Mouse (Mus musculus): ENCODE measurements around the gene Sap30bp. TPM values are rescaled to one million over a fixed set of nuclear protein-coding genes. Genes with fewer than 3 reads are reported as not detected.

The Sap30bp gene
- polyA plus RNA-seq, 1 experiment from 2014 or later = 52.2 TPM

- peaks cover 52% of the 10 kb centered on the region for H3K4me1 ChIP-seq
- 78% methylated on average over 6 of the region's 6 CpGs for WGBS
- H3K27me3 ChIP-seq (ENCODE audit: poor library complexity, severe bottlenecking) = peaks cover 16% of the 10 kb centered on the region
These were observed 68.6 kb downstream of the Sap30bp start for GRCm38 (mm10) chr11:116001725-116002124.

GRCm38 (mm10) chr11:116002894-116003293 lies 69.8 kb downstream of the Sap30bp start:
- Histone ChIP-seq H3K27ac (no peak overlapping the region), H3K4me1 (peaks cover 52% of the 10 kb centered on the region), H3K4me3 (no peak overlapping the region), H3K27me3 (ENCODE audit: poor library complexity, severe bottlenecking) (peaks cover 16% of the 10 kb centered on the region), H3K9me3 (no peaks in the 10 kb centered on the region; the same call in 1 of the 2 replicates), H3K36me3 (replicated peaks) (peaks cover 16% of the 10 kb centered on the region)
- WGBS = 83% methylated on average over 3 of the region's 3 CpGs
- no peak for DNase-seq (ENCODE audit: extremely low spot score, low spot score)

More at GRCm38 (mm10) chr11:116001725-116002124, 68.6 kb downstream of the Sap30bp start:
- H3K27ac ChIP-seq = 0 out of 2 replicates have a peak overlapping the region, but pooled peaks have one; percentile 41
- no peaks in the 10 kb centered on the region; the same call in 1 of the 2 replicates for H3K9me3 ChIP-seq
- peaks cover 4% of the 10 kb centered on the region for H3K36me3 ChIP-seq (replicated peaks)
- H3K4me3 ChIP-seq = no peak overlapping the region
- no peak for DNase-seq (ENCODE audit: extremely low spot score, low spot score)

GRCm38 (mm10) chr11:116004186-116004823 lies 71.2 kb downstream of the Sap30bp start:
- no peak for DNase-seq (ENCODE audit: extremely low spot score, low spot score)
- Histone ChIP-seq H3K27me3 (ENCODE audit: poor library complexity, severe bottlenecking) (peaks cover 16% of the 10 kb centered on the region), H3K36me3 (replicated peaks) (peaks cover 30% of the 10 kb centered on the region), H3K4me3 (peak overlapping the region; percentile 55), H3K4me1 (peaks cover 58% of the 10 kb centered on the region), H3K9me3 (no peaks in the 10 kb centered on the region; the same call in 1 of the 2 replicates), H3K27ac (peak overlapping the region; percentile 84)
- WGBS = 40% methylated on average over 8 of the region's 8 CpGs

GRCm38 (mm10) chr11:116004840-116005700 lies 72.0 kb downstream of the Sap30bp start:
- H3K9me3 ChIP-seq = no peaks in the 10 kb centered on the region; the same call in 1 of the 2 replicates
- 6% methylated on average over 54 of the region's 54 CpGs for WGBS
- H3K4me3 ChIP-seq = peak overlapping the region; percentile 55
- H3K27ac ChIP-seq = peak overlapping the region; percentile 84
- peaks cover 54% of the 10 kb centered on the region for H3K4me1 ChIP-seq
- H3K27me3 ChIP-seq (ENCODE audit: poor library complexity, severe bottlenecking) = peaks cover 11% of the 10 kb centered on the region
- peaks cover 38% of the 10 kb centered on the region for H3K36me3 ChIP-seq (replicated peaks)
- DNase-seq (ENCODE audit: extremely low spot score, low spot score) = peak; percentile 82

- H3K27ac ChIP-seq = peak overlapping the region; percentile 84
- peaks cover 46% of the 10 kb centered on the region for H3K36me3 ChIP-seq (replicated peaks)
- H3K27me3 ChIP-seq (ENCODE audit: poor library complexity, severe bottlenecking) = 0 out of 2 replicates have a peak, but pooled peaks cover 7% of the 10 kb centered on the region
- no peaks in the 10 kb centered on the region; the same call in 1 of the 2 replicates for H3K9me3 ChIP-seq
- peak overlapping the region; percentile 55 for H3K4me3 ChIP-seq
- WGBS = 66% methylated on average over 9 of the region's 9 CpGs
- DNase-seq (ENCODE audit: extremely low spot score, low spot score) = no peak
- H3K4me1 ChIP-seq = peaks cover 54% of the 10 kb centered on the region
These were observed 72.8 kb downstream of the Sap30bp start for GRCm38 (mm10) chr11:116005701-116006419.

- Histone ChIP-seq H3K9me3 (no peaks in the 10 kb centered on the region; the same call in 1 of the 2 replicates), H3K4me3 (no peak overlapping the region), H3K36me3 (replicated peaks) (peaks cover 47% of the 10 kb centered on the region), H3K27me3 (ENCODE audit: poor library complexity, severe bottlenecking) (0 out of 2 replicates have a peak, but pooled peaks cover 7% of the 10 kb centered on the region), H3K4me1 (peaks cover 59% of the 10 kb centered on the region), H3K27ac (no peak overlapping the region)
- WGBS = 88% methylated on average over 28 of the region's 28 CpGs
- no peak for DNase-seq (ENCODE audit: extremely low spot score, low spot score)
These were observed 74.2 kb downstream of the Sap30bp start for GRCm38 (mm10) chr11:116007095-116007850.

- H3K36me3 ChIP-seq (replicated peaks) = peaks cover 47% of the 10 kb centered on the region
- WGBS = 91% methylated on average over 11 of the region's 11 CpGs
- DNase-seq (ENCODE audit: extremely low spot score, low spot score) = no peak
- no peak overlapping the region for H3K27ac ChIP-seq
- peaks cover 69% of the 10 kb centered on the region for H3K4me1 ChIP-seq
- no peaks in the 10 kb centered on the region for H3K9me3 ChIP-seq
- no peak overlapping the region for H3K4me3 ChIP-seq
- H3K27me3 ChIP-seq (ENCODE audit: poor library complexity, severe bottlenecking) = 0 out of 2 replicates have a peak, but pooled peaks cover 7% of the 10 kb centered on the region
These were observed 75.3 kb downstream of the Sap30bp start for GRCm38 (mm10) chr11:116008411-116008810.

GRCm38 (mm10) chr11:116008832-116009375 lies 75.8 kb downstream of the Sap30bp start:
- Histone ChIP-seq H3K4me3 (0 out of 2 replicates have a peak overlapping the region, but pooled peaks have one; percentile 3), H3K9me3 (no peaks in the 10 kb centered on the region), H3K27me3 (ENCODE audit: poor library complexity, severe bottlenecking) (0 out of 2 replicates have a peak, but pooled peaks cover 7% of the 10 kb centered on the region), H3K4me1 (peaks cover 65% of the 10 kb centered on the region), H3K36me3 (replicated peaks) (peaks cover 47% of the 10 kb centered on the region), H3K27ac (0 out of 2 replicates have a peak overlapping the region, but pooled peaks have one; percentile 8)
- no peak for DNase-seq (ENCODE audit: extremely low spot score, low spot score)
- WGBS = 91% methylated on average over 13 of the region's 13 CpGs

GRCm38 (mm10) chr11:116009661-116010060 lies 76.6 kb downstream of the Sap30bp start:
- 94% methylated on average over 11 of the region's 11 CpGs for WGBS
- H3K4me1 ChIP-seq = peaks cover 60% of the 10 kb centered on the region
- H3K36me3 ChIP-seq (replicated peaks) = peaks cover 47% of the 10 kb centered on the region
- H3K4me3 ChIP-seq = no peak overlapping the region
- H3K9me3 ChIP-seq = no peaks in the 10 kb centered on the region
- 0 out of 2 replicates have a peak, but pooled peaks cover 7% of the 10 kb centered on the region for H3K27me3 ChIP-seq (ENCODE audit: poor library complexity, severe bottlenecking)
- no peak for DNase-seq (ENCODE audit: extremely low spot score, low spot score)
- no peak overlapping the region for H3K27ac ChIP-seq

- Histone ChIP-seq H3K9me3 (no peaks in the 10 kb centered on the region), H3K36me3 (replicated peaks) (peaks cover 47% of the 10 kb centered on the region), H3K27ac (0 out of 2 replicates have a peak overlapping the region, but pooled peaks have one; percentile 17), H3K27me3 (ENCODE audit: poor library complexity, severe bottlenecking) (0 out of 2 replicates have a peak, but pooled peaks cover 7% of the 10 kb centered on the region), H3K4me3 (no peak overlapping the region), H3K4me1 (peaks cover 60% of the 10 kb centered on the region)
- DNase-seq (ENCODE audit: extremely low spot score, low spot score) = no peak
- 91% methylated on average over 8 of the region's 8 CpGs for WGBS
These were observed 77.1 kb downstream of the Sap30bp start for GRCm38 (mm10) chr11:116010146-116010545.

GRCm38 (mm10) chr11:116010948-116011347 lies 77.9 kb downstream of the Sap30bp start:
- Histone ChIP-seq H3K9me3 (no peaks in the 10 kb centered on the region), H3K36me3 (replicated peaks) (peaks cover 47% of the 10 kb centered on the region), H3K4me3 (no peak overlapping the region), H3K4me1 (peaks cover 54% of the 10 kb centered on the region), H3K27ac (peak overlapping the region; percentile 94; the same call in 1 of the 2 replicates), H3K27me3 (ENCODE audit: poor library complexity, severe bottlenecking) (0 out of 2 replicates have a peak, but pooled peaks cover under 1% of the 10 kb centered on the region)
- DNase-seq (ENCODE audit: extremely low spot score, low spot score) = no peak
- whole genome bisulfite sequencing = 84% methylated on average over 5 of the region's 5 CpGs

All from forebrain, embryonic 10.5 days (tissue).